Mouse (Mus musculus) bone marrow, adult 2 months (tissue): ENCODE data around the gene Zfp652.

Source experiments
- CTCF ChIP-seq: fragments of 200-500 bp; IDR thresholded peaks from 2 replicates; pipeline ENCODE4 v1.5.1; 2011; ENCODE audit warnings: low read length, control low read depth; ENCODE audit not compliant: control insufficient read depth, insufficient read depth
- POLR2A ChIP-seq: fragments of 200-500 bp; IDR thresholded peaks from 2 replicates; pipeline ENCODE4 v1.6.1; 2011; ENCODE audit warnings: low read depth, mild to moderate bottlenecking, control low read depth, low read length, borderline replicate concordance; ENCODE audit not compliant: control insufficient read depth

DNA sequence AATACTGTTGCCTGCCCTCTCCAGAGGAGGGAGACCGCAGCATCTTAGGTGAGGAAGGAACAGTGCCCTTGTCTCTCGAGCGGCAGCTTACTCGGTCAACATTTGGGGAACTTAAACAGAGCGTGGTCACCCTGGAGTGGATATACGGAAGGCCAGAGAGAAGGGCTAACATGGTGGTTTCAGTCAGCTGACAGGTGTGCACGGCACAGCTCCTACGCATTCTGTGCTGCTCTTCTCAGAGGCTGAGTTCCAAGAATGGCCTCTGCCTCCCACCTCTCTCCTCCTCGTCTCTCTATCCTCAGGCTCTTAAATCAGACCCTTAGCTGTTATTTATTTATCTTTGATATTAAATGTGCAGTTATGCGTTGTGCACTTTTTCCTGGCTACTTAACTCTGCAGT is 52.9 kb downstream of the Zfp652 start:
- no peak for TF ChIP-seq CTCF
- no peak for TF ChIP-seq POLR2A
